Mouse (Mus musculus) adrenal gland, postnatal 14 days (tissue): ENCODE results near the gene Dse. TPM values are rescaled to one million over a fixed set of nuclear protein-coding genes. Genes with fewer than 3 reads are reported as not detected.
"Not testable (repeated sequence)": the region's sequence is repeated elsewhere in the genome, so short reads cannot be mapped to it uniquely, and the experiment has no call there.

ENCODE experiments used
- DNase-seq: peaks from one replicate; pipeline ENCODE4 v3.0.0; 2021; ENCODE audit warnings: mixed read lengths
- long read RNA-seq, 2 experiments: library from polyadenylated mRNA; stranded (forward); transcript quantifications; one replicate each; pipeline ENCODE4 v2.0.0; 2021
- total RNA-seq: library from RNA; stranded (reverse); gene quantifications from 2 replicates; pipeline ENCODE4 v1.2.3, GENCODE M21; 2021

The Dse gene
- total RNA-seq = 10.9 and 12.2 TPM in 2 replicates
- long read RNA-seq, experiment 1, full-length matches to known transcripts = 3 of 6 reads
- long read RNA-seq, experiment 1, partial matches to known transcripts = 0 of 6 reads
- long read RNA-seq, experiment 1, other reads (novel, unspliced or antisense) = 3 of 6 reads
- long read RNA-seq, experiment 2, full-length matches to known transcripts = 1 of 3 reads
- long read RNA-seq, experiment 2, partial matches to known transcripts = 0 of 3 reads
- long read RNA-seq, experiment 2, other reads (novel, unspliced or antisense) = 2 of 3 reads

DNA sequence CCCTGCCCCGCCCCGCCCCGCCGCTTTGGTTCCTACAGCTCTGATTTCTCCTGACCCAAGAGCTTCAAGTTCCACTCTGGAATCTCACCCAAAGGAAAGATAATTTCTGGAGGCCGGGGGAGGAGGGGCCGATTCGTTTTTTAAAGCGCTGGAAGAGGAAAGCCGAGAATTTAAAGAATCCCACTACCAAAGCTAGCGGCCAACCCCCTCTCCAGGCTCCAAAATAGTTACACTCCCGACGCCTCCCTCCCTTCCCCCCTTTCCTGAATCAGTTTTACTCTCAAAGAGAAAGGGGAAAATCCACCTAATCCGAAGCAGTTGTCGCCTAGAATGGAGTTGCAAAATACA, at the start of gene Dse:
Gene Dse, minus strand, starts transcription at position 213 of the 348 bp plus-strand sequence.
- DNase-seq = no peak

DNA sequence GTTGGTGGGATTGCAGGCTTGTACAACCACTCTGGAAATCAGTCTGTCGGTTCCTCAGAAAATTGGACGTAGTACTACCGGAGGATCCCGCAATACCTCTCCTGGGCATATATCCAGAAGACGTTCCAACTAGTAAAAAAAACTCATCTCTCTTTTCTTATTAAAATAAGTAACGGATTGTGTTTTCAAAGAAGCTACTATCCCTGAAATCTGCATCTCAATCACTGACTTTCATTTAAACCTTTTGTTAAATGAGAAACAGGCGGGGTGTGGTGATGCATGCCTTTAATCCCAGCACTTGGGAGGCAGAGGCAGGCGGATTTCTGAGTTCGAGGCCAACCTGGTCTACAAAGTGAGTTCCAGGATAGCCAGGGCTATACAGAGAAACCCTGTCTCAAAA, 45.3 kb upstream of the Dse start:
- not testable (repeated sequence) for DNase-seq

DNA sequence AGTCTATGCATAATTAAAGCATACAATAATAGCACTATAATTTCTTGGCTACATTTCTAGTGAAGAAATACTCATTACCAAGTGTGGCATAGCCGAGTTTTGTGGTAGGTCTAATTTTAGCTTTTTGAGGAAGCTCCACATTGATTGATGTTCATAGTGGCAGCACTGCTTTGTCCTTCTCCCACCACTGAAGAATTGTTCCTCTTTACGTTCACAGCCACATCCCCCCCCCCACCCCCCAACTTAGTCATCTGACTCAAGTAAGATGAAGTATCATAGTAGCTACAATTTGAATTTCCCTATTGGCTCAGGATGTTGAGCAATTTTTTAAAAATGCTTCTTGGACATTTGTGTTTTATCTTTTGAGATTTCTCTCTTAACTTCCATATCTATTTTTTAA, 42.1 kb upstream of the Dse start:
- no peak for DNase-seq

DNA sequence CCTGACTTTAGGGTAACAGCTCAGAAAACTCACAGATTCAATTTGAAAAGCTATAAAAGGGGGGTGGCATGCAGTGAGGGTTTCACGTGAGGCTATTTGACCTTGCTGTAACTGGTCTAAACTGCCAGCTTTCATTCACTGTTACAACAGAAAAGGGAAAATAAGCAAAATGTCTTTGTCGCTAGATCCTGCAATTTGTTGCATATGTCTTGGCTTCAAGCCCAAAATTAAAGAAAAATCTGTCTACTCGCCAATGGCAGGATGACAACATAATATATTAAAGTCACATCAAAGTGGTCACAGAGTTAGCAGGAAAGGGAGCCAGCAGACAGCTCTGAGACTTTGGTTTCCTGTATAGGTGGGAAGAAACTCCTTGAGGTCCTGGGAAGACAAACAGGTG, 40.2 kb upstream of the Dse start:
- DNase-seq = no peak

DNA sequence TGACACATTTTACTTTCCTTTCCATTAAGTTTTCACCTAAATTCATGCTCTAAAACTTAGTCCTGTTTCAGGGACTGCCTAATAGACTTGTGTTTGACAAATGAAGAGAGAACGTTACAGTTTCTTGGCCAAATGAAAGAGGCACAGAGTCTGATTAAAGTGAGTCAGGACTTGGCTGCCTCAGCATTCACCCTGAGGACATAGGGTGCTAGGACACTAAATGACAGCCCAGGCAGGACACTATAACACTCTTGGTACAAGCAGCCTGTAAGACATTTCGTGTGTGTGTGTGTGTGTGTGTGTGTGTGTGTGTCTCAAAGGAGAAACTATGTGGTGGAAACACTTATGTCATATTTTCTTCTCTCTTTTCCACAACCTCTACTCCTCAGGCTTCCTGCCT, 38.6 kb upstream of the Dse start:
- DNase-seq = peak; percentile 32

DNA sequence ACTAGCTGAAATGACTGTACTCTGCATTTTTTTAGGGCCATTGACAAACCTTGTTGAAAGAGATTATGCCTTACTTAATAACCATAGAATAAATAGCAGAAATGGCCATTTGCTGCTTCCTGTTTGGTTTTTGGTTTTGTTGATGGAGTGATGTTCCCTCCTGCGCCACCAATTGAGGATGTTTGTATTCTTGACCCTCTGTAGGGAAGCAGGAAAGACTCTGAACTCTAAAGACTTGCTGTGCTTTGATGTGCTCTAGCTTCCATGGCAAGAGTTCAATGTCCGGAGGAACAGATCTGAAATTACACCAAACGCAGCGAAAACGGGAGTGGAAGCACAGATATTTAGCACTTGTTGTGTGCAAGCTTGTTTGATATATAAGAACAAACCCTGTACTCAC, 37.2 kb upstream of the Dse start:
- DNase-seq = no peak

DNA sequence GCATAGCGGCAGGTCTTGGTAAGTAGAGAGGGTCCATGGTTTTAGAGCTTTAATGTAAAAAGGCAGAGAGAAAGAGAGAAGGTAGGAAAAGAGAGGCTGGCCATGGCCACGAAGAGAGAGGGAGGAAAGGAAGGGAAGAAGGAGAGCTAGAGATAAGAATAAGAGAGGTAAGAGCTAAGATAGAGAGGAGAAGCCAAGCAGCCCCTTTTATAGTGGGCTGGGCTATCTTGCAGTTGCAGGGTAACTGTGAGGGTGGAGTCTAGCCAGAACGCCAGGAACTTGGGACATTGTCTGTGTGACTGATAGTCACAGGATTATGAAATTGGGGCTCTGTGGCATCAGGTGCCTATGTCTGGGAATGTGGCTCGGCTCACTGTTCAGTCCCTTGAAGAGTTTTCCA, 31.0 kb upstream of the Dse start:
- DNase-seq = no peak

DNA sequence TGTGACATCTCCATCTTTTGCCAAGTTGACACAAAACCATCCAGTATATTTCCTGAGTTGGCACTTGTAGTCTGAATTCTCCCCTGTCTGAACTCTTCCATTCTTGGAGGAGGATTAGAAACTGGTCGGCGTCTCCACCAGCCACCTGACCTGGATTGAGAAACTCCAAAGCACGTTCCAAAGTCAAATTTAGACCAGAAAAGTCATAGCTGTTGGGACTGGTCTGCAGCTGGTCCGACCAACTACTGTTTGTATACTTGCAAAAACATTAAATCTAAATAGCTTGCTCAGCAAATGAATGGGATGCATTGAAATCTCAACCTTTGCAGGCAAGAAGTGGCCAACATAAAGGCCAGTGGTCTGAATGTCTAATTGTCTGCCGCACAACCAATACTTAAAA, 29.1 kb upstream of the Dse start:
- DNase-seq = no peak

DNA sequence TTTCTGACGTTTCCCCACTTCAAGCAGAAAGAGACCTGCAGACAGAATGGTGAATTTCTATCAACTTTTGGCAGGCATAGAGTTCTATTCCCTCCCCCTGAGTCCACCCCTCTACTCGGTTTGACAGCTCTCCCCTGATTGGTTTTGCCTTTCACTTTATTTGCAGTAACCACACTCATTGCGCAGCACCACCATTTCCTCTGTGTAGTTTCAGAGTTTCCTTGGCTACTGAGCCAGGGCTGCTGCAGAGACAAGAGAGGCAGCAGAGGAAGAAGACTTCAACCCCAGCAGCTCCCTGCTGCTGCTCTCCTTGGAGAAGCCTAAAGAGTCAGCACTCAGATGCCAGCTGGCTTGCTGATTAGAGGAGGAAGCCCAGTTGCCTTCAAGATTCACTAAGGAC, 27.9 kb upstream of the Dse start:
- no peak for DNase-seq

DNA sequence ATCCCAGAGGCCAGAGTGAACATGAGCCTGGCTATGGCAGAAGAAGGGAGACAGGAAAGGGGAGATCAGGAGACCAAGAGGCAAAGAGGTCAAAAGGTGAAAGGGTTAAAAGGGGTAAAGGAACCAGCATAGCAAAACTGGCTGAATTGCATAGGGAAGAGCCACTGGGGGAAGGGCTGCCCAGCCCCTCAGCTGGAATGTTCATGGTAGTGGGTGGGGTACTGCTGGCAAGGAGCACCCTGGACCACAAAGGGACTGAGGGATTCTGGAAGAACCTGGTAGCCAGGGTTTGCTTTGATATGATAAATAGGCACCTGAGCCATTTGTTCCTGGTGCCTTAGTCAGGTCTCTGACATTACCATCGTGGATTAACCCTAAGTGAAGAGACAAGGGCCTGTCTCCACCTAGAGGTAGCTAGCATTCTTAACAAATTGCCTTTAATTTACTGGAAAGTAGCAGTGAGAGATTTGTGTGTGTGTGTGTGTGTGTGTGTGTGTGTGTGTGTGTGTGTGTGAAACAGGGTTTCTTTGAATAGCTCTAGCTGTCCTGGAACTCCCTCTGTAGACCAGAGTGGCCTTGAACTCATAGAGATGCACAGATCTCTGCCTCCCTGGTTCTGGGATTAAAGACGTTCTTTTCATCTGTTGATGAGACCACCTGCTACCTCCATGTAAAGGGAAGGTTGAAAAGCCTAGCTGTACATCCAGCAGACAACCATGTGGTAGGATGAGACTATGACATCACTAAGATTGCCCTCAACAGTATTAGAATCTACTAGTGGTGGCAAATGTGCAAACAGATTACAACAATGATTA, 26.6 kb upstream of the Dse start:
- no peak for DNase-seq

DNA sequence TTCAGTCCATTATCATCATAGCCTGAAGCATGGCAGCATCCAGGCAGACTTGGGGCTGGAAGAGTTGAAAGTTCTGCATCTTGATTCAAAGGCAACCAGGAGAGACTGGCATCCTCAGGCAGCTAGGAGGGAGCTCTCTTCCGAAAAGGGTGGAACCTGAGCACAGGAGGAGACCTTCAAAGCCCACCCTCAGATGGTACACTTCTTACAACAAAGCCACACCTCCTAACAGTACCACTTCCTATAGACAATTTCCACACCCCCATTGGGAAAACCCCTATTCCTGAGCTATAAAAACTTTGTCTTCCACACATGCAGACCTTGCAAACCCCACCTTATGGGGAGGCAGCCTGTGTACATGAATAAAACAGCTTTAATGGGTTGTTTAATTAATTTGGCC, 25.9 kb upstream of the Dse start:
- DNase-seq = no peak

DNA sequence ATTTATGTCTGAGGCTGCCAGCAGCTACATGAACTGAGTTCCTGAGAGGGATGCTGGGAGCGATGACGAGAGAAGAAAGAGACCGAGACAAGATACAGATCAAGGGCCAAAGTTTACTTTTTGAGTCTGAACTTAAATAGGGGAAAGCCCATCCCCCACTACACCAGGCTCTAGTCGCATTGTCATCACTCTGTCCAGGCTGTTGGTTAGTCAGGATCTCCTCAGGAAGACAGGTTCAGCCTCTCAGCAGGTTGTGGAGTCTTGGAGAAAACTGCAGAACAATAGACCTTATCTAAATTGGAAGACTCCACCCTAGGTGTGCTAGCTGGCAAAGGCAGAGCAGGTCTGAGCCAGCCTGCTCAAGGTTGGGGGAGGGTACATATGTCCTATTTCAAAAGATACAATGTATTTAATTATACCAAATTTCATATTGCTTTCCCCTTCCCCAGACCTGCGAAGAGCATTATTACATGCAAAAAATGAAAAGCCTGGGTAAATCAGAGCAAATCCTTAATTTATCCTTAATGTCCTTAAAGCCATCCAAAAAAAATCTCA, 22.7 kb upstream of the Dse start:
- DNase-seq = no peak

DNA sequence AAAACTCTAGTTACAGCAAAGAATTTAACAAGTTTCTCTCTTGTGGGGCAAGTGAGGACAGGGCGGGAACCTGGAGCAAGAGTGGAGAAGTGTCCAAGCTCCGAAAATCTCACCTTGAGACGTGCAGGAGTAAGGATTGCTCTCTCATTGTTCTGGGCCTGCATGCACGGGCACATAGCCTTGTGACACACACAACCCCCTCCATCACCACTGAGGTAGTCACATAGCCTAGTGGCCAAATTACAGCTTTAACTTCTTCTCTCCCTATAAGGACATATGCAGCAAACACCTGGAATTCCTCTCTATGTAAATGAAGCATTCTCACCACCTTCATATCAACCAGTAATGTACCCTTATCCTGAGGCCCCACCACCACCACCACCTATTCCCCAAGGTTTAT, 22.0 kb upstream of the Dse start:
- DNase-seq = no peak

DNA sequence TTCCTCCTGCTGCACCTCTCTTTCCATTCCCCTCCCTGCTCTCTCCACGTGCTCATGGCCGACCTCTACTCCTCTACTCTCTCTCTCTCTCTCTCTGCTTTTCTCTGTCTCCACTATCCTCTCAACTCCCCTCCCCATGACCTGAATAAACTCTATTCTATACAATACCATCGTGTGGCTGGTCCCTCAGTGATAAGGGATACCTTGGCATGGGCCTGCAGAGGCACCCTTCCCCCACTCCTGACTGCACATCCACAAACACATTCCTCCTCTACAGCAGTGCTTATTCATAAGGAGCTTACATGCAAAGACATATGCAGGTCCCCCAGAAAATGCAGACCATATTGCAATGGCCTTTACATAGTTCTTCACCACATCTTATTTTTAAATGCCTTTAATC, 16.1 kb upstream of the Dse start:
- no peak for DNase-seq

DNA sequence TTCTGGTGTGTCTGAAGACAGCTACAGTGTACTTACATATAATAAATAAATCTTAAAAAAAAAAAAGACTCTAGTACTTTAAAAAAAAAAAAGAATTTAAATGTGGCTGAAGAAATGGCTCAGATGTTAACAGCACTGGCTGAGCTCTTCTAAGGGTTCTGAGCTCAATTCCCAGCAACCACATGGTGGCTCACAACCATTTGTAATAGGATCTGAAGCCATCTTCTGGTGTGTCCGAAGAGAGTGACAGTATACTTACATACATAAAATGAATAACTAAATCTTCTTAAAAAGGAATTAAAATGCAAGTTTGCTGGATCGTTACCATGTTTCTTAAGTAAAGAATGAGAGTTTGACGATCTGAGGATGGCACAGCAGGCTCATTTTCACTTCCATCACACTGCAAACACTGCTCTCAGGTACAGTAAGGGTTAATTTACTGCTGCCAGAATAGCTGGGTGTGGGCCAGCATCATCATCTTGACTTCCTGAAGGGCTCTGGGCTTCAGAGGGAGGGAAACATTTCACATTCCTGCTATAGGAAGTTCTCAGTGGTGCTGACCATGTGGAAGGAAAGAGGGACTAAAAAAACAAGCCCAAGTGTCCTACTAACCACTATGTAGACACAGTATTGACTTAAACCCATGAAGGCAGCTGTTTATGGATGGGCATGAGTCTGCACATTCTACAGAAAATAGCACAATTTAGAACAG, 14.6 kb upstream of the Dse start:
- DNase-seq = no peak

DNA sequence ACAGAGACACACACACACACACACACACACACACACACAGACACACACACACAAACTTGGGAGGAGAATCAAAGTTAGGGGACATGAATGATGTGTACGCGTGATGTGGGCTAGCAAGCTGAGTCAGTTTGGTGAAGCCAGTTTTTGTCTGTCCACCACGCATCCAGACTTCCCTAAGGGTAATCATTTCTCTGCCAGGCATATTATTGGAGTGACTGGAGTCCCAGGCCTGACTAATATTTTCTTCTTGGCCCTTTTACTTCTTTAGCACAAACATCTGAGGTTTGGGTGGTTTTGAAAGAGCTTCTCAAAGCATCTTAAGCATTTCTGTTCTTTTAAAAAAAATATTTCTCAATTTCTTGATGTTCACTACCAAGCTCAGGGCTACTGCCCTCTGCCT, 10.7 kb upstream of the Dse start:
- no peak for DNase-seq

DNA sequence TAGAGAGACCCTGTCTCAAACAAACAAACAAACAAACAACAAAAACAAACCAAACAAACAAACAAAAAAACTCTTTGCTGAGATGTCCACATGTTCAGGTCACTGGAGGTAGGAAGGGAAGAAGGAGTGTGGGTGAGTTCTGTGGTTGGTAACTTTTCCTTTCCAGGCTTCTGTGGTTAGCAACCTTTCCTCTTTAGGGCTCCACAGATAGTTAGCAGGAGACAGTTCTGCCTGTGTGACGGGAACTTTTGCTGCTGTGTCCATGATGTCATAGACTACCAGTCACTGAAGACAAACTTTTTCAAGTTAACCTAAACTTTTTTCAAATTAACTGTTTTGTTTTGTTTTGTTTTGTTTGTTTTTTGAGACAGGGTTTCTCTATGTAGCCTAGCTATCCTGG, 8.2 kb upstream of the Dse start:
- DNase-seq = no peak

DNA sequence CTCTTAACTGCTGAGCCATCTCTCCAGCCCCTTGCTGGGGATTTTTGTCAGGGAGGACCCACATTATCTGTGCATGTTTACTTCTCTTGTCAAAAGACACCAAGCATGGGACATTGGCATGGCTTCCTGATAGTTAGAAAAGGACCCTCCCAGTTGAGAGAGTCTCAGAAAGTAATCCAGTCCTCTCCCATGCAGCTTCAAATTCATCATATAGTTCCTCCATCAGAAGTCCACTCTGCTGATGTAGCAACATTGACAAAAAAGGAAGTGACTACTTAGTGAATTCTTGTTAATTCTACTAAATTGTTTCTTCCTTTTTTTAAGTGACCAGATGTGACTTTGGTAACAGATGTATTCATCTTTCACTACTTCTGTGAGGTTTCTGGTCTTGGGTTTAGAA, 2.4 kb upstream of the Dse start:
- DNase-seq = no peak

DNA sequence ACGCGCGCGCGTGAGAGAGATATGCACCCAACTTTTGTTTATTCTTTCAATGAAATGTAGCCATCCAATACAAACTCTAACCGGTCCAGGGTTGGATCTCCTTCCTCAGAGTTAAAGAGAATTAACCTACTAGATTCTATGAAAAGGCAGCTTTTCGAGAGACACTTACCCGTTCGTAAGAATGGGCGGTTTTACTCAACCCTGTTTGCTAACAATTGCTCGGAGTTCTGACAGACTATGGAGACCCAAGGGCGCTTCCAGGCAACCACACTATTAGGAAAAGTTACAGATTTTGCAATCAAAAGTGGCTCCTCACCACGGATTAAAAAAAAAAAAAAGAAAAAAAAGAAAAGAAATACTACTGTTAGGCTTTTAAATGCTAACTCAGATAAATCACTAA, 516 bp upstream of the Dse start:
- peak; percentile 6 for DNase-seq

DNA sequence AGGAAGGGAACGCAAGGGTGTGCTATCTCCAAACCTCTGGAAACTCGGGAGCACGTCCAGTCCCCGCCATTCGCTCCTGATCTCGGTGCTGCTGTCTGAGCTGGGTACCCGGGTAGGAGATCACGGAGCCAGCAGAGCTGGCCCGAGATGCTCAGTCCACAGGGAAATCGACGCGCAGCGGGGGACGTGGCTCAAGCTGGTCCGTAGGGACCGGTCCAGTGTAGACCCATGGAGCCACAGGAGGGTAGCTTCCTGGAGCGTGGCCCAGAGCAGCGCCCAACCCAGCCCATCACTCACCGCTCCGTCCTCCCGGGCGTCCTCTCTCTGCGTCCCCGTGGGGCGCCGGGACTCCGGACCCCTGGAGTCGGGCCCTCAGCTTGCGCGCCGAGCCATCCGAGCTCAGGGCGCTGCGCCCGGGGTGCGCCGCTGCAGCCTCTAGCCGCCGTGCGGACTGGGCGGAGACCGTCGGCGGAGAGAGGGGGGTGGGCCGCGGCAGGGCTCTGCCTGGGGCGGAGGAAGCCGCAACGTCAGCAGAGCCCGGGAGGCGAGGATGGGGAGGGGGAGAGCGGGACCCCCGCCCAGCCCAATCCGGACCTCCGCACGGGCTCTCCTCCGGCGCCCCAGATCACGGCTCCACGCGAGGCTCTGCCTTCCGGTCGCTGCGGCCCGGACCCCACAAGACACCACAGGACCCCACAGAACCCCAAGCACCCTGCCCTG, 572 bp downstream of the Dse start:
- DNase-seq = peak; percentile 75

DNA sequence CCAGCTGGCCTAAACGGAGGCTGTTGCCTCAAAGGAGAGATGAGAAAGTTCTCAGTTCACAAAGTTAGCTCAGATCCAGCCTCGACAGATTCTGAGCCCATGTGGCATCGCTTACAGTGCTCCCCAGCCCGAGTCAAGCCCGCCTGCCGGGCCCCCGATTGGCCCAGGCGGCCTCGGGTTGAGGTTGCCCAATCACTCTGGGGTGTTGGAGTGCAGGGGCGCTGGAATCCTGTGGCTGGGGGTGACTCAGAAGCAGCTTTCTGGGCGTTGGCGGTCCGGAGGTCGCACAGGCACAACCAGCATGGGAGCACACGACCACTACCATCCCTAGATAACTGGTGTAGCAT, 1.1 kb downstream of the Dse start:
- DNase-seq = peak; percentile 68

DNA sequence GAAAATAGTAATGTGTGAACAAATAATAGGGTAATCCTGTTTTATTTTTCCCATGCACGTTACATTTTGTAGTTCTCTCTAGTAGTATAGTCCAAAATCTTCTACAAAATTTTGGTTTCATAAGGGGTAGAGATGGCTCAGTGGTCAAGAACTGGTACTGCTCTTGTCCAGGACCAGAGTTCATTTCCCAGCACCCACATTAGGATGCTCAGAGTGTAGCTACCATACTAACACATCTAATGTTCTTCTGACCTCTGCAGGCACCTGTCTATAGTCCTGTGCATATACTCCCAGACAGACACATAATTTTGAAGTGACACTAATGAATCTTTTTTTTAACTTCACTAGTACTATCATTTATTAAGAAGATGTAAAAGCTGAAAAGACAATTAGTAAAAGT, 1.7 kb downstream of the Dse start:
- DNase-seq = no peak

DNA sequence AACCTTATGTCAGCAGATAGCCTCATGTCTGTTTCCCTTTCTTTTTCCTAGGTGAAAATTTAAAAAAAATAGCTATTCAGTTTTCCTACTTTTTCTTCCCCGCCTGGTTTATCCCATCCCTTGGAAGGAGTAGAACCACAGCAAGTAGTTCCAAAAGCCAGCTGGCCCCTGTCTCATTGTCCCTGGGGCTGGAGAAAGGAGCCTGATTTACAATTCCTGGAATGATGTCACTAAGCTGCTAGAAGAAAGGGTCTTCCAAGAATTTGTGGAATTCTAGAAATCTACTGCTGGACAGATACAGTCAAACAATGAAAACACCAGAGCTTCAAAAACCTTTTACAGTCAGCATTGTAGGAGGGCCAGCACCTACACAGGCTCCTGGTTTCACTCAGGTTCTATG, 6.8 kb downstream of the Dse start:
- no peak for DNase-seq
